Comparison of ENCODE assay signal across 11 mouse cellular contexts in genomic region chr16:42835940-42836339, GRCm38 (mm10). TPM values are rescaled to one million over a fixed set of nuclear protein-coding genes. Genes with fewer than 3 reads are reported as not detected.
DNase-seq lines count a peak whose midpoint lies in the region; ATAC-seq and TF ChIP-seq lines count a peak whose summit lies in the region.
"Had no signal": no experiment of that assay in that cellular context is flagged by ENCODE, and none has a peak within 500 bp of the region (broad histone marks: within the 10 kb centered on the region; RNA-seq: fewer than 3 reads in every experiment).

No protein-coding gene starts in this region.

- H3K79me2 ChIP-seq in MEL (ENCODE audit: control insufficient read depth, insufficient read depth, low read length, poor library complexity), result no peaks in the 10 kb centered on the region

- peak; percentile 67 for TF ChIP-seq CTCF in gastrocnemius, adult 2 months (IDR thresholded peaks at IDR 0.05)
- peak in 1 of 3 experiments; percentile 54; a peak in 2 of 6 replicates for TF ChIP-seq CTCF in MEL (IDR thresholded peaks at IDR 0.05 in 2 of 3, conservative IDR thresholded peaks at IDR 0.05 in 1 of 3; ENCODE audit: control insufficient read depth in 1 of 3, insufficient read depth in 1 of 3, low read depth in 2 of 3, low read length in 3 of 3, poor library complexity in 1 of 3, severe bottlenecking in 1 of 3)

- no peak for TF ChIP-seq POLR2A in limb, embryonic 14.5 days (IDR thresholded peaks at IDR 0.05; ENCODE audit: borderline replicate concordance, extremely low read depth, insufficient read depth, insufficient read length)
- no peak for TF ChIP-seq POLR2A in MEL (IDR thresholded peaks at IDR 0.05; ENCODE audit: control insufficient read depth in 1 of 2, insufficient read depth in 1 of 2, low read depth in 1 of 2, low read length in 2 of 2, poor library complexity in 1 of 2)

- 69% methylated on average over 5 of the region's 5 CpGs for WGBS in limb, embryonic 14.5 days
- WGBS in limb, embryonic 10.5 days, result 83% methylated on average over 5 of the region's 5 CpGs

- no peaks in the 10 kb centered on the region for H3K4me1 ChIP-seq in limb, embryonic 14.5 days (ENCODE audit: control insufficient read depth, insufficient read depth, low read length)
- H3K4me1 ChIP-seq in limb, embryonic 10.5 days, result no peaks in the 10 kb centered on the region
- no peaks in the 10 kb centered on the region for H3K4me1 ChIP-seq in MEL (ENCODE audit: control insufficient read depth in 1 of 2, insufficient read depth in 2 of 2, low read length in 2 of 2)
- H3K4me1 ChIP-seq: forebrain, embryonic 15.5 days had no signal

- no peak for TF ChIP-seq EP300 in MEL (IDR thresholded peaks at IDR 0.05; ENCODE audit: low read depth in 1 of 2, low read length in 2 of 2)

- H3K9ac ChIP-seq in limb, embryonic 14.5 days (ENCODE audit: low read depth, low read length, severe bottlenecking), result no peak overlapping the region
- H3K9ac ChIP-seq in MEL (ENCODE audit: control insufficient read depth, low read depth, low read length, poor library complexity, severe bottlenecking), result no peak overlapping the region
- H3K9ac ChIP-seq: forebrain, embryonic 15.5 days; liver, embryonic 14.5 days had no signal

- ATAC-seq in limb, embryonic 14.5 days (ENCODE audit: low FRiP score, low read depth), result no peak
- ATAC-seq in megakaryocyte progenitor cell, adult 5-6 weeks (replicated peaks; ENCODE audit: poor library complexity), result peak; percentile 46; the same call in 1 of the 2 replicates
- ATAC-seq: forebrain, embryonic 15.5 days had no signal

- peak; percentile 83 for TF ChIP-seq RAD21 in MEL (IDR thresholded peaks at IDR 0.05; ENCODE audit: low read depth, low read length)

- no peaks in the 10 kb centered on the region for H3K27me3 ChIP-seq in limb, embryonic 14.5 days (ENCODE audit: control insufficient read depth, insufficient read depth, low read length)
- H3K27me3 ChIP-seq in limb, embryonic 10.5 days (ENCODE audit: low read depth, poor library complexity, severe bottlenecking), result no peaks in the 10 kb centered on the region
- H3K27me3 ChIP-seq in MEL (ENCODE audit: control insufficient read depth in 1 of 2, insufficient read depth in 2 of 2, low read length in 2 of 2), result no peaks in the 10 kb centered on the region
- H3K27me3 ChIP-seq: forebrain, embryonic 15.5 days had no signal

- DNase-seq in gastrocnemius, adult 2 months, result no peak
- DNase-seq in gastrocnemius, adult 18-20 months (ENCODE audit: low spot score), result no peak
- DNase-seq in limb, embryonic 14.5 days (ENCODE audit: low spot score), result peak; percentile 6
- no peak for DNase-seq in limb, embryonic 10.5 days (ENCODE audit: low spot score)
- peak; percentile 17 for DNase-seq in MEL (ENCODE audit: low read depth, low spot score)
- no peak for DNase-seq in thymus, adult 18-20 months
- no peak for DNase-seq in urinary bladder, postnatal 14 days (ENCODE audit: low spot score)
- DNase-seq: adrenal gland, postnatal 10 days had no signal

- H3K4me3 ChIP-seq in gastrocnemius, adult 2 months, result no peak overlapping the region
- no peak overlapping the region for H3K4me3 ChIP-seq in limb, embryonic 14.5 days (replicated peaks; ENCODE audit: low read length)
- H3K4me3 ChIP-seq in limb, embryonic 10.5 days, result no peak overlapping the region
- no peak overlapping the region for H3K4me3 ChIP-seq in MEL (ENCODE audit: control insufficient read depth in 1 of 2, insufficient read depth in 1 of 2, low read depth in 2 of 2, low read length in 2 of 2)
- H3K4me3 ChIP-seq: forebrain, embryonic 15.5 days had no signal

- no peaks in the 10 kb centered on the region for H3K36me3 ChIP-seq in limb, embryonic 14.5 days (ENCODE audit: control insufficient read depth, insufficient read depth, low read length)
- no peaks in the 10 kb centered on the region for H3K36me3 ChIP-seq in limb, embryonic 10.5 days
- H3K36me3 ChIP-seq in MEL (ENCODE audit: control insufficient read depth in 1 of 2, insufficient read depth in 2 of 2, low read length in 2 of 2), result no peaks in the 10 kb centered on the region
- H3K36me3 ChIP-seq: forebrain, embryonic 15.5 days had no signal

- H3K4me2 ChIP-seq in limb, embryonic 14.5 days (replicated peaks; ENCODE audit: low read depth, low read length, severe bottlenecking), result no peak overlapping the region
- H3K4me2 ChIP-seq: forebrain, embryonic 15.5 days had no signal

- intact Hi-C loops in gastrocnemius, adult 2 months (cut with DNase I), result loop anchor here (2.0 to 10.0 kb wide), 4 partner anchors 37 to 969 kb away; no protein-coding TSS in a partner anchor

- H3K27ac ChIP-seq in gastrocnemius, adult 2 months, result no peak overlapping the region
- no peak overlapping the region for H3K27ac ChIP-seq in limb, embryonic 14.5 days (replicated peaks; ENCODE audit: low read depth, low read length)
- no peak overlapping the region for H3K27ac ChIP-seq in limb, embryonic 10.5 days
- H3K27ac ChIP-seq in MEL (ENCODE audit: control insufficient read depth, low read depth, low read length), result no peak overlapping the region
- H3K27ac ChIP-seq: forebrain, embryonic 15.5 days; liver, embryonic 14.5 days had no signal

- H3K9me3 ChIP-seq in limb, embryonic 14.5 days (ENCODE audit: control insufficient read depth, low read length), result no peaks in the 10 kb centered on the region
- no peaks in the 10 kb centered on the region for H3K9me3 ChIP-seq in limb, embryonic 10.5 days (replicated peaks)
- H3K9me3 ChIP-seq in MEL (replicated peaks; ENCODE audit: insufficient read depth, low read length), result no peaks in the 10 kb centered on the region
- H3K9me3 ChIP-seq: forebrain, embryonic 15.5 days had no signal

TF ChIP-seq in MEL, 35 proteins besides CTCF, POLR2A, EP300 and RAD21:
- no peak for TF ChIP-seq ETS1 (IDR thresholded peaks at IDR 0.05; ENCODE audit: low read depth, low read length)
- no peak for TF ChIP-seq ZMIZ1 (IDR thresholded peaks at IDR 0.05; ENCODE audit: low read depth, low read length)
- no peak for TF ChIP-seq POLR2AphosphoS2 (IDR thresholded peaks at IDR 0.05; ENCODE audit: low read length)
- no peak for TF ChIP-seq POLR2AphosphoS5 (IDR thresholded peaks at IDR 0.05; ENCODE audit: borderline replicate concordance, low read depth, low read length)
- TF ChIP-seq SMC3 (IDR thresholded peaks at IDR 0.05; ENCODE audit: low read depth, low read length), result peak; percentile 79
- TF ChIP-seq TAL1 (IDR thresholded peaks at IDR 0.05; ENCODE audit: low read length), result no peak
- TF ChIP-seq GATA1 (IDR thresholded peaks at IDR 0.05; ENCODE audit: low read depth, low read length), result no peak
- no peak for TF ChIP-seq NELFE (IDR thresholded peaks at IDR 0.05; ENCODE audit: low read depth, low read length)
- no peak for TF ChIP-seq MXI1 (IDR thresholded peaks at IDR 0.05; ENCODE audit: low read depth, low read length)
- TF ChIP-seq MAFK (IDR thresholded peaks at IDR 0.05; ENCODE audit: borderline replicate concordance, low read depth, low read length), result no peak
- peak; percentile 85 for TF ChIP-seq ZC3H11A (IDR thresholded peaks at IDR 0.05; ENCODE audit: low read depth, low read length)

RNA-seq across cellular contexts. Expression of gene Zbtb20, which starts 39.7 kb away (rescaled TPM):
- total RNA-seq in gastrocnemius, adult 2 months (2021), result 100 to 1,000 TPM in 1 of 2 experiments, 10 to 100 TPM in 1; 87.2 to 104 TPM
- total RNA-seq in gastrocnemius, adult 18-20 months (2021), result 10 to 100 TPM; 75.4 to 79.3 TPM
- 2.5 and 3.6 TPM in 2 replicates for polyA plus RNA-seq in limb, embryonic 14.5 days (2012; rRNA removed)
- polyA plus RNA-seq in limb, embryonic 14.5 days (2014; fragmentation: Nextera tagmentation; extraction: Ambion mirVana), result 17.6 and 20.2 TPM in 2 replicates
- polyA plus RNA-seq in limb, embryonic 10.5 days (2016; fragmentation: Nextera tagmentation; extraction: Ambion mirVana), result 7.8 and 11.7 TPM in 2 replicates
- total RNA-seq in MEL (2012; rRNA removed), result 0.26 and 0.27 TPM in 2 replicates
- under 1 TPM in 1 of 2 experiments, not detected in 1; 0.17 TPM for polyA plus RNA-seq in MEL (2012; ENCODE audit: insufficient read depth in 1 of 2, insufficient read length in 2 of 2, low read depth in 1 of 2, low replicate concordance in 2 of 2, missing spikeins in 1 of 2)
- total RNA-seq in megakaryocyte progenitor cell, adult 5-6 weeks (2015), result 10.9 and 13.1 TPM in 2 replicates
- total RNA-seq in megakaryocyte progenitor cell, adult 5-6 weeks (2017), result 5.2 and 15.9 TPM in 2 replicates

Comparison
In these comparisons a context has a peak if more than half of its experiments do, and no peak if none do; other contexts are left out.
1. DNase-seq: peak in limb, embryonic 14.5 days (single experiment) and MEL (single experiment); none in gastrocnemius, adult 2 months (single experiment), gastrocnemius, adult 18-20 months (single experiment), limb, embryonic 10.5 days (single experiment), thymus, adult 18-20 months (0 of 2) and urinary bladder, postnatal 14 days (single experiment).
2. RNA of gene Zbtb20, which starts 39.7 kb away (total RNA-seq): 87.2 to 104 TPM in gastrocnemius, adult 2 months and 75.4 to 79.3 TPM in gastrocnemius, adult 18-20 months; 5.2 to 15.9 TPM in megakaryocyte progenitor cell, adult 5-6 weeks and 0.26 to 0.27 TPM in MEL; every median in the first group is over 4 times any median in the second.